10 mouse cellular contexts compared by ENCODE assay signal in the genomic region with DNA sequence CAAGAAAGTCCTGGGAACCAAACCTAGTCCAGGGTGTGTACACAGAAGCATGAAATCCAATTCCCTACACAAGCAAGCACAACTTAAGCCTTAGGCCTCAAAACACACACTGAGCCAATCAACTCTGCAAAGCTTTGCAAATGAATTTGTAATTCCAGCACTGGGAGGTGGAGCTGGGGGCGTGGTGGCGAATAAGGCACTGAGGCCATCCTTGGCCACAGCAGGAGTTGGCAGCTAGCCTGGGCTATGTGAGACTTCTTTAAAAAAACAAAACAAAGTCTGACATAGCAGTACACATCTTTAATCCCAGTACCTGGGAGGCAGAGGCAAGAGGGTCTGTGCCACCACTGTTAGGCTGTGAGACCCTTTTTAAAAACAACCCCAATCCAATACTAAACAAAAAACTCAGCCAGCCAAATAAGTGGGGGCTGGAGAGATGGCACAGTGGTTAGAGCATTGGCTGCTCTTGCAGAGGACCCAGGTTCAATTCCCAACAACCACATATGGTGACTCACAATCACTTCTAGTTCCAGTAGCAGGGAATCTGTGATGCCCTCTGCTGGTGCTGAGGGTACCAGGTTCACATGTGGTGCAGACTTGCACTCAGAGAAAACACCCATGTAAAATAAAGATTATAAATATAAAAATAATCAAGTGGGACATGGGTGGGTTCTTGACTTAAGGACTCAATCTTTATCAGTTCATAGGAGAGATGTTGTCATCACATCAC. TPM values are rescaled to one million over a fixed set of nuclear protein-coding genes. Genes with fewer than 3 reads are reported as not detected.
DNase-seq lines count a peak whose midpoint lies in the region; TF ChIP-seq lines count a peak whose summit lies in the region.
"Had no signal": no experiment of that assay in that cellular context is flagged by ENCODE, and none has a peak within 500 bp of the region (broad histone marks: within the 10 kb centered on the region; RNA-seq: fewer than 3 reads in every experiment).

No protein-coding gene starts in this region.

- H3K27ac ChIP-seq in layer of hippocampus, adult 2 months: no peak overlapping the region
- no peak overlapping the region for H3K27ac ChIP-seq in forebrain, embryonic 10.5 days
- H3K27ac ChIP-seq: hindbrain, embryonic 10.5 days had no signal

- H3K27me3 ChIP-seq in forebrain, embryonic 10.5 days (ENCODE audit: poor library complexity, severe bottlenecking): no peaks in the 10 kb centered on the region

- H3K9me3 ChIP-seq in forebrain, embryonic 10.5 days: no peaks in the 10 kb centered on the region
- H3K9me3 ChIP-seq: hindbrain, embryonic 10.5 days had no signal

- WGBS in forebrain, embryonic 10.5 days: 86% methylated on average over 2 of the region's 2 CpGs

- H3K4me3 ChIP-seq in layer of hippocampus, adult 2 months: no peak overlapping the region
- H3K4me3 ChIP-seq in forebrain, embryonic 10.5 days: no peak overlapping the region
- H3K4me3 ChIP-seq: hindbrain, embryonic 10.5 days had no signal

- H3K36me3 ChIP-seq in forebrain, embryonic 10.5 days (replicated peaks): peaks cover 15% of the 10 kb centered on the region

- no peak for TF ChIP-seq POLR2A in brain, embryonic 14.5 days (IDR thresholded peaks at IDR 0.05; ENCODE audit: borderline replicate concordance, extremely low read depth, insufficient read depth, insufficient read length, poor library complexity, severe bottlenecking)

- peak; percentile 59 for TF ChIP-seq CTCF in layer of hippocampus, adult 2 months (conservative IDR thresholded peaks at IDR 0.05)
- TF ChIP-seq CTCF in brain, embryonic 14.5 days (IDR thresholded peaks at IDR 0.05; ENCODE audit: borderline replicate concordance, extremely low read depth, insufficient read depth, insufficient read length): peak; percentile 18; the same call in 1 of the 2 replicates

- peak; percentile 21 for DNase-seq in adrenal gland, postnatal 25 days
- no peak for DNase-seq in adrenal gland, adult 18-20 months (ENCODE audit: low spot score in 2 of 2)
- no peak for DNase-seq in layer of hippocampus, adult 2 months (ENCODE audit: low spot score in 2 of 2)
- no peak for DNase-seq in layer of hippocampus, postnatal 14 days (ENCODE audit: low spot score in 2 of 2)
- peak; percentile 46 for DNase-seq in brain, embryonic 14.5 days (ENCODE audit: low read depth)
- DNase-seq in heart, postnatal 36 days: peak; percentile 21 to 36
- no peak for DNase-seq in forebrain, embryonic 10.5 days (ENCODE audit: extremely low spot score, low spot score)
- no peak for DNase-seq in natural killer cell, adult 2 months (ENCODE audit: low spot score in 2 of 2)
- DNase-seq: thymus, postnatal 14 days had no signal

- intact Hi-C loops in heart, postnatal 36 days (cut with DNase I): no loop called here

- peaks cover 17% of the 10 kb centered on the region for H3K4me1 ChIP-seq in forebrain, embryonic 10.5 days

RNA-seq across cellular contexts. Expression of a gene that starts 12.3 kb away (rescaled TPM):
- total RNA-seq in adrenal gland, postnatal 25 days (2021): 43.4 and 61.7 TPM in 2 replicates
- total RNA-seq in adrenal gland, adult 18-20 months (2021): 10 to 100 TPM; 20.1 to 35.0 TPM
- 10 to 100 TPM; 75.2 to 78.3 TPM for total RNA-seq in layer of hippocampus, adult 2 months (2021)
- 10 to 100 TPM; 76.8 to 81.1 TPM for total RNA-seq in layer of hippocampus, postnatal 14 days (2021)
- polyA plus RNA-seq in brain, embryonic 14.5 days (2012; rRNA removed): 27.4 and 30.3 TPM in 2 replicates
- 10 to 100 TPM; 42.2 to 44.4 TPM for total RNA-seq in heart, postnatal 36 days (2021)
- polyA plus RNA-seq in forebrain, embryonic 10.5 days (2016; fragmentation: Nextera tagmentation; extraction: Ambion mirVana): 13.2 and 14.6 TPM in 2 replicates

RNA-seq across cellular contexts. Expression of a gene that starts 56.9 kb away (rescaled TPM):
- total RNA-seq in adrenal gland, postnatal 25 days (2021): 5.3 and 7.7 TPM in 2 replicates
- total RNA-seq in adrenal gland, adult 18-20 months (2021): 1 to 10 TPM; 4.2 to 6.5 TPM
- 10 to 100 TPM; 19.0 to 19.5 TPM for total RNA-seq in layer of hippocampus, adult 2 months (2021)
- total RNA-seq in layer of hippocampus, postnatal 14 days (2021): 10 to 100 TPM; 17.1 to 19.7 TPM
- 4.3 and 7.3 TPM in 2 replicates for polyA plus RNA-seq in brain, embryonic 14.5 days (2012; rRNA removed)
- 1 to 10 TPM; 2.2 to 2.7 TPM for total RNA-seq in heart, postnatal 36 days (2021)
- polyA plus RNA-seq in forebrain, embryonic 10.5 days (2016; fragmentation: Nextera tagmentation; extraction: Ambion mirVana): 0.99 and 1.4 TPM in 2 replicates

Comparison
In these comparisons a context has a peak if more than half of its experiments do, and no peak if none do; other contexts are left out.
1. DNase-seq: peak in adrenal gland, postnatal 25 days (single experiment), brain, embryonic 14.5 days (single experiment) and heart, postnatal 36 days (2 of 2); none in adrenal gland, adult 18-20 months (0 of 2), layer of hippocampus, adult 2 months (0 of 2), layer of hippocampus, postnatal 14 days (0 of 2), forebrain, embryonic 10.5 days (single experiment) and natural killer cell, adult 2 months (0 of 2).